7 mouse cellular contexts compared by ENCODE assay signal in the genomic region with DNA sequence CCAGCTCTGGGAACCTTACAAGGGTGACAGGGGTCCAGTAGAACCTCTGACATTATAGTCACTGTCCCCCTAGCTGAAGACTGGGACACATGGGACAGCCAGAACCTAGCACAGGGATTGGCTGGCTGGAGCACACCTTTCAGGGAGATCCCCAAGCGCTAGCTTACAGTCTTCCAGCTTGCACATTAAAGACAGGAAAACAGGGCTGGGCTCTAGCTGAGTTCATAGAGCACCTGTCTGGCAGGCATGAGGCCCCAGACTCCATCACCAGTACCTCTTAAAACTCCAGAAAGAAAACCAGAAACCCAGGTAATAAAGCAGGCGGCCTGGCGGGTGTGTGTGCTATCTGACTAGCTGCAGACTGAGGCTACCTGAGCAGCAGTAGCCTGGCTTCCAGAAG. TPM values are rescaled to one million over a fixed set of nuclear protein-coding genes. Genes with fewer than 3 reads are reported as not detected.
DNase-seq lines count a peak whose midpoint lies in the region; ATAC-seq and TF ChIP-seq lines count a peak whose summit lies in the region.

No protein-coding gene starts in this region.

- no peaks in the 10 kb centered on the region for H3K27me3 ChIP-seq in lung, embryonic 14.5 days (ENCODE audit: insufficient read depth, low read length)
- no peaks in the 10 kb centered on the region for H3K27me3 ChIP-seq in forebrain, embryonic 14.5 days (replicated peaks; ENCODE audit: control insufficient read depth, insufficient read depth, low read length)
- no peaks in the 10 kb centered on the region for H3K27me3 ChIP-seq in limb, embryonic 11.5 days (ENCODE audit: control insufficient read depth, insufficient read depth, low read length)
- H3K27me3 ChIP-seq in neural tube, embryonic 15.5 days (replicated peaks) = no peaks in the 10 kb centered on the region

- ATAC-seq in lung, embryonic 14.5 days (ENCODE audit: insufficient read depth) = no peak
- ATAC-seq in forebrain, embryonic 14.5 days = no peak
- ATAC-seq in limb, embryonic 11.5 days (ENCODE audit: insufficient number of reproducible peaks, low FRiP score, low TSS enrichment, low read depth) = no peak
- ATAC-seq in neural tube, embryonic 15.5 days (ENCODE audit: low FRiP score) = no peak

- no peak overlapping the region for H3K27ac ChIP-seq in lung, embryonic 14.5 days (ENCODE audit: low read depth)
- no peak overlapping the region for H3K27ac ChIP-seq in forebrain, embryonic 14.5 days (ENCODE audit: low read depth, low read length)
- no peak overlapping the region for H3K27ac ChIP-seq in limb, embryonic 11.5 days (replicated peaks; ENCODE audit: low read depth, low read length)
- no peak overlapping the region for H3K27ac ChIP-seq in neural tube, embryonic 15.5 days (replicated peaks)

- H3K9me3 ChIP-seq in lung, embryonic 14.5 days (ENCODE audit: low read depth, low read length) = no peaks in the 10 kb centered on the region
- H3K9me3 ChIP-seq in forebrain, embryonic 14.5 days (replicated peaks; ENCODE audit: control insufficient read depth, low read length) = no peaks in the 10 kb centered on the region
- no peaks in the 10 kb centered on the region for H3K9me3 ChIP-seq in limb, embryonic 11.5 days (ENCODE audit: control insufficient read depth, low read length)
- H3K9me3 ChIP-seq in neural tube, embryonic 15.5 days (replicated peaks) = no peaks in the 10 kb centered on the region

- peak overlapping the region; percentile 88 for H3K4me2 ChIP-seq in lung, embryonic 14.5 days
- H3K4me2 ChIP-seq in forebrain, embryonic 14.5 days (ENCODE audit: low read length) = peak overlapping the region; percentile 95
- peak overlapping the region; percentile 93 for H3K4me2 ChIP-seq in limb, embryonic 11.5 days (ENCODE audit: low read depth, severe bottlenecking)
- peak overlapping the region; percentile 76 for H3K4me2 ChIP-seq in neural tube, embryonic 15.5 days

- peak overlapping the region; percentile 98 for H3K4me3 ChIP-seq in lung, embryonic 14.5 days (ENCODE audit: low read depth, low read length)
- H3K4me3 ChIP-seq in forebrain, embryonic 14.5 days (ENCODE audit: low read depth, low read length) = peak overlapping the region; percentile 88; the same call in 1 of the 2 replicates
- H3K4me3 ChIP-seq in limb, embryonic 11.5 days (ENCODE audit: low read depth, low read length) = peak overlapping the region; percentile 98; the same call in 1 of the 2 replicates
- peak overlapping the region; percentile 69 for H3K4me3 ChIP-seq in neural tube, embryonic 15.5 days (replicated peaks)

- no peak for DNase-seq in lung, embryonic 14.5 days
- no peak for DNase-seq in lung, postnatal 10 days
- DNase-seq in forebrain, embryonic 14.5 days (ENCODE audit: low spot score) = no peak
- no peak for DNase-seq in limb, embryonic 11.5 days (ENCODE audit: low spot score)
- no peak for DNase-seq in embryo, embryonic 9.5 days (ENCODE audit: extremely low spot score)
- DNase-seq in layer of hippocampus, postnatal 36 days = no peak

- peaks cover 54% of the 10 kb centered on the region for H3K36me3 ChIP-seq in lung, embryonic 14.5 days (ENCODE audit: insufficient read depth)
- H3K36me3 ChIP-seq in forebrain, embryonic 14.5 days (ENCODE audit: control insufficient read depth, insufficient read depth, low read length) = peaks cover 50% of the 10 kb centered on the region
- H3K36me3 ChIP-seq in limb, embryonic 11.5 days (ENCODE audit: control insufficient read depth, insufficient read depth, low read length) = peaks cover 37% of the 10 kb centered on the region
- H3K36me3 ChIP-seq in neural tube, embryonic 15.5 days = peaks cover 34% of the 10 kb centered on the region

- H3K9ac ChIP-seq in lung, embryonic 14.5 days = peak overlapping the region; percentile 98
- H3K9ac ChIP-seq in forebrain, embryonic 14.5 days (ENCODE audit: low read length) = peak overlapping the region; percentile 95
- peak overlapping the region; percentile 56 for H3K9ac ChIP-seq in limb, embryonic 11.5 days (ENCODE audit: low read length)
- H3K9ac ChIP-seq in neural tube, embryonic 15.5 days (replicated peaks) = peak overlapping the region; percentile 79; the same call in 1 of the 2 replicates

- H3K4me1 ChIP-seq in lung, embryonic 14.5 days (ENCODE audit: insufficient read depth) = peaks cover 32% of the 10 kb centered on the region
- peaks cover 40% of the 10 kb centered on the region for H3K4me1 ChIP-seq in forebrain, embryonic 14.5 days (ENCODE audit: control insufficient read depth, insufficient read depth, low read length)
- H3K4me1 ChIP-seq in limb, embryonic 11.5 days (ENCODE audit: control insufficient read depth, insufficient read depth, low read length) = peaks cover 32% of the 10 kb centered on the region
- H3K4me1 ChIP-seq in neural tube, embryonic 15.5 days = peaks cover 75% of the 10 kb centered on the region

- WGBS in lung, embryonic 14.5 days = 68% methylated on average over 3 of the region's 3 CpGs
- WGBS in forebrain, embryonic 14.5 days = 93% methylated on average over 3 of the region's 3 CpGs
- WGBS in limb, embryonic 11.5 days = 74% methylated on average over 3 of the region's 3 CpGs
- WGBS in neural tube, embryonic 15.5 days = 94% methylated on average over 3 of the region's 3 CpGs

- no peak for TF ChIP-seq CTCF in lung, embryonic 14.5 days (IDR thresholded peaks at IDR 0.05; ENCODE audit: low read depth)

RNA-seq across cellular contexts. Expression of a gene that starts 4.2 kb away (rescaled TPM):
- 102 and 110 TPM in 2 replicates for polyA plus RNA-seq in lung, embryonic 14.5 days (2014; fragmentation: Nextera tagmentation; extraction: Ambion mirVana)
- polyA plus RNA-seq in forebrain, embryonic 14.5 days (2014; fragmentation: Nextera tagmentation; extraction: Ambion mirVana) = 43.1 and 49.1 TPM in 2 replicates
- 95.3 and 98.5 TPM in 2 replicates for polyA plus RNA-seq in limb, embryonic 11.5 days (2014; fragmentation: Nextera tagmentation; extraction: Ambion mirVana)
- 56.2 and 70.3 TPM in 2 replicates for polyA plus RNA-seq in neural tube, embryonic 15.5 days (2015; fragmentation: Nextera tagmentation; extraction: Ambion mirVana)
- total RNA-seq in layer of hippocampus, postnatal 36 days (2021) = 10 to 100 TPM; 44.7 to 52.3 TPM

RNA-seq across cellular contexts. Expression of a gene that starts 16.8 kb away (rescaled TPM):
- polyA plus RNA-seq in lung, embryonic 14.5 days (2014; fragmentation: Nextera tagmentation; extraction: Ambion mirVana) = 82.5 and 101 TPM in 2 replicates
- polyA plus RNA-seq in forebrain, embryonic 14.5 days (2014; fragmentation: Nextera tagmentation; extraction: Ambion mirVana) = 42.6 and 52.2 TPM in 2 replicates
- 67.4 and 67.9 TPM in 2 replicates for polyA plus RNA-seq in limb, embryonic 11.5 days (2014; fragmentation: Nextera tagmentation; extraction: Ambion mirVana)
- 91.9 and 92.1 TPM in 2 replicates for polyA plus RNA-seq in neural tube, embryonic 15.5 days (2015; fragmentation: Nextera tagmentation; extraction: Ambion mirVana)
- total RNA-seq in layer of hippocampus, postnatal 36 days (2021) = 100 to 1,000 TPM; 102 to 106 TPM

RNA-seq across cellular contexts. Expression of a gene that starts 28.1 kb away (rescaled TPM):
- 35.1 and 40.3 TPM in 2 replicates for polyA plus RNA-seq in lung, embryonic 14.5 days (2014; fragmentation: Nextera tagmentation; extraction: Ambion mirVana)
- polyA plus RNA-seq in forebrain, embryonic 14.5 days (2014; fragmentation: Nextera tagmentation; extraction: Ambion mirVana) = 35.7 and 37.2 TPM in 2 replicates
- polyA plus RNA-seq in limb, embryonic 11.5 days (2014; fragmentation: Nextera tagmentation; extraction: Ambion mirVana) = 44.0 and 48.6 TPM in 2 replicates
- polyA plus RNA-seq in neural tube, embryonic 15.5 days (2015; fragmentation: Nextera tagmentation; extraction: Ambion mirVana) = 53.0 and 58.8 TPM in 2 replicates
- 10 to 100 TPM; 16.0 to 16.1 TPM for total RNA-seq in layer of hippocampus, postnatal 36 days (2021)

RNA-seq across cellular contexts. Expression of a gene that starts 28.3 kb away (rescaled TPM):
- polyA plus RNA-seq in lung, embryonic 14.5 days (2014; fragmentation: Nextera tagmentation; extraction: Ambion mirVana) = 6.7 and 7.3 TPM in 2 replicates
- 16.0 and 21.5 TPM in 2 replicates for polyA plus RNA-seq in forebrain, embryonic 14.5 days (2014; fragmentation: Nextera tagmentation; extraction: Ambion mirVana)
- polyA plus RNA-seq in limb, embryonic 11.5 days (2014; fragmentation: Nextera tagmentation; extraction: Ambion mirVana) = 4.8 and 5.0 TPM in 2 replicates
- 43.3 and 46.8 TPM in 2 replicates for polyA plus RNA-seq in neural tube, embryonic 15.5 days (2015; fragmentation: Nextera tagmentation; extraction: Ambion mirVana)
- total RNA-seq in layer of hippocampus, postnatal 36 days (2021) = 10 to 100 TPM; 49.7 to 57.0 TPM

RNA-seq across cellular contexts. Expression of a gene that starts 51.1 kb away (rescaled TPM):
- polyA plus RNA-seq in lung, embryonic 14.5 days (2014; fragmentation: Nextera tagmentation; extraction: Ambion mirVana) = 105 and 124 TPM in 2 replicates
- polyA plus RNA-seq in forebrain, embryonic 14.5 days (2014; fragmentation: Nextera tagmentation; extraction: Ambion mirVana) = 35.9 and 49.2 TPM in 2 replicates
- 126 and 152 TPM in 2 replicates for polyA plus RNA-seq in limb, embryonic 11.5 days (2014; fragmentation: Nextera tagmentation; extraction: Ambion mirVana)
- polyA plus RNA-seq in neural tube, embryonic 15.5 days (2015; fragmentation: Nextera tagmentation; extraction: Ambion mirVana) = 106 and 118 TPM in 2 replicates
- total RNA-seq in layer of hippocampus, postnatal 36 days (2021) = 100 to 1,000 TPM; 216 to 241 TPM
